Mouse (Mus musculus): Measurements from ENCODE around the gene Zfp821. TPM values are rescaled to one million over a fixed set of nuclear protein-coding genes. Genes with fewer than 3 reads are reported as not detected.
"Not testable (repeated sequence)": the region's sequence is repeated elsewhere in the genome, so short reads cannot be mapped to it uniquely, and the experiment has no call there.

Zfp821 gene
- polyA plus RNA-seq, 1 experiment from 2014 or later, result 16.4 TPM

- Histone ChIP-seq H3K27me3 (no peaks in the 10 kb centered on the region), H3K9ac (no peak overlapping the region), H3K27ac (no peak overlapping the region), H3K9me3 (replicated peaks) (no peaks in the 10 kb centered on the region), H3K4me1 (replicated peaks) (no peaks in the 10 kb centered on the region), H3K36me3 (no peaks in the 10 kb centered on the region), H3K4me3 (no peak overlapping the region), H3K4me2 (no peak overlapping the region)
- 77% methylated on average over 8 of the region's 8 CpGs for WGBS
- no peak for ATAC-seq (replicated peaks; ENCODE audit: insufficient number of reproducible peaks, insufficient read depth, low FRiP score, low read depth)
Observed at GRCm38 (mm10) chr8:109754696-109755095, 49.4 kb downstream of the Zfp821 start.

- not testable (repeated sequence) for H3K27ac ChIP-seq; H3K4me2 ChIP-seq; H3K9me3 ChIP-seq (replicated peaks); H3K36me3 ChIP-seq; H3K4me1 ChIP-seq (replicated peaks); H3K9ac ChIP-seq; H3K4me3 ChIP-seq; ATAC-seq (replicated peaks; ENCODE audit: insufficient number of reproducible peaks, insufficient read depth, low FRiP score, low read depth); H3K27me3 ChIP-seq
- 76% methylated on average over 4 of the region's 4 CpGs for WGBS
Observed at GRCm38 (mm10) chr8:109755554-109755953, 50.2 kb downstream of the Zfp821 start.

- Histone ChIP-seq H3K9ac (no peak overlapping the region), H3K4me3 (no peak overlapping the region), H3K4me1 (replicated peaks) (no peaks in the 10 kb centered on the region), H3K4me2 (no peak overlapping the region), H3K9me3 (replicated peaks) (no peaks in the 10 kb centered on the region), H3K27me3 (no peaks in the 10 kb centered on the region), H3K36me3 (no peaks in the 10 kb centered on the region), H3K27ac (no peak overlapping the region)
- ATAC-seq (replicated peaks; ENCODE audit: insufficient number of reproducible peaks, insufficient read depth, low FRiP score, low read depth), result no peak
- WGBS, result 66% methylated on average over 3 of the region's 3 CpGs
Observed at GRCm38 (mm10) chr8:109756849-109757248, 51.5 kb downstream of the Zfp821 start.

- H3K4me1 ChIP-seq (replicated peaks), result no peaks in the 10 kb centered on the region
- WGBS, result 85% methylated on average over 7 of the region's 7 CpGs
- no peaks in the 10 kb centered on the region for H3K36me3 ChIP-seq
- H3K4me3 ChIP-seq, result no peak overlapping the region
- H3K4me2 ChIP-seq, result no peak overlapping the region
- no peaks in the 10 kb centered on the region for H3K27me3 ChIP-seq
- no peak overlapping the region for H3K27ac ChIP-seq
- no peak for ATAC-seq (replicated peaks; ENCODE audit: insufficient number of reproducible peaks, insufficient read depth, low FRiP score, low read depth)
- no peak overlapping the region for H3K9ac ChIP-seq
- peaks cover 3% of the 10 kb centered on the region; the same call in 1 of the 2 replicates for H3K9me3 ChIP-seq (replicated peaks)
Observed at GRCm38 (mm10) chr8:109759426-109759825, 54.1 kb downstream of the Zfp821 start.

GRCm38 (mm10) chr8:109760221-109760620 lies 54.9 kb downstream of the Zfp821 start:
- Histone ChIP-seq H3K27me3 (no peaks in the 10 kb centered on the region), H3K4me1 (replicated peaks) (no peaks in the 10 kb centered on the region), H3K9me3 (replicated peaks) (peaks cover 3% of the 10 kb centered on the region; the same call in 1 of the 2 replicates), H3K36me3 (no peaks in the 10 kb centered on the region), H3K4me2 (no peak overlapping the region), H3K4me3 (no peak overlapping the region), H3K27ac (no peak overlapping the region), H3K9ac (no peak overlapping the region)
- no peak for ATAC-seq (replicated peaks; ENCODE audit: insufficient number of reproducible peaks, insufficient read depth, low FRiP score, low read depth)
- WGBS, result 39% methylated on average over 1 of the region's 1 CpGs

DNA sequence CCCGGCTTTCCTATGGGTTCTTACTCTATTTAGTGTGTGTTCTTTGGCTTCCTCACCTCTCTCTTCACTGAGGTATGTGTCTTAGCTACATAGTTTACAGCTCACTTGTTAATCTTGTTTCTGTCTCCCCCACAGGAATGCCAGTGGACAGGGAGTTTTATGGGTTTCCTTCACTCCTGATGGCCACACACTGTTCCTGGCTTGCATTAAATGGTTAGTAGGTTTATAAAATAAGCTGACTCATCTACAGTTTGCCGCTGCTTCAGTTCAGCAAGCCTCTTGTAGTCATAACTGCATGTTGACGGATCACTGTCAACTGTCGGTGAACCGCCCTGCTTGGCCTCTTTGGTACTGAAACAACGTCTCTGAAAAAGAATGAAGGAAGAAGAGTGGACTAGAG lies 58.7 kb downstream of the Zfp821 start:
- ATAC-seq (replicated peaks; ENCODE audit: insufficient number of reproducible peaks, insufficient read depth, low FRiP score, low read depth), result no peak
- Histone ChIP-seq H3K4me1 (replicated peaks) (no peaks in the 10 kb centered on the region), H3K4me2 (no peak overlapping the region), H3K9ac (no peak overlapping the region), H3K36me3 (no peaks in the 10 kb centered on the region), H3K27ac (no peak overlapping the region), H3K4me3 (no peak overlapping the region), H3K27me3 (no peaks in the 10 kb centered on the region), H3K9me3 (replicated peaks) (peaks cover 3% of the 10 kb centered on the region; the same call in 1 of the 2 replicates)
- 84% methylated on average over 6 of the region's 6 CpGs for WGBS

DNA sequence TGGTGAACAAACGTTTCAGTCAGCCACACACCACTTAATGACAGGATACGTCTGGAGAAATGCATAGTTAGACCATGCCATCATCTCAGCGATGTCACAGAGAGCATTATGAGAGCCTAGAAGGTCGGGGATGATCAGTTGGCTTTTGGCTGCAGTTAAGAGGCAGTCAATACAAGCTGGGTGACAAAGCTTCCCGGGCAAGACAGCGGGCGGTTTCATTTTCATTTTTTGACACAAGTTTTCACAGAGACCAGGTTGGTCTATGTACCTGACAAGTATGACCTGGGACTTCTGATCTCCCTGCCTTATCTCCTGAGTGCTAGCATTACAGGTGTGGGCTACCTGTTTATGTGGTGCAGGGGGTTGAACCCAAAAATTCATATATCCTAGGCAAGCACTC lies 60.7 kb downstream of the Zfp821 start:
- Histone ChIP-seq H3K36me3 (no peaks in the 10 kb centered on the region), H3K27ac (no peak overlapping the region), H3K4me3 (no peak overlapping the region), H3K4me1 (replicated peaks) (no peaks in the 10 kb centered on the region), H3K9me3 (replicated peaks) (peaks cover 3% of the 10 kb centered on the region; the same call in 1 of the 2 replicates), H3K27me3 (peaks cover 4% of the 10 kb centered on the region; the same call in 1 of the 2 replicates), H3K4me2 (no peak overlapping the region), H3K9ac (no peak overlapping the region)
- ATAC-seq (replicated peaks; ENCODE audit: insufficient number of reproducible peaks, insufficient read depth, low FRiP score, low read depth), result no peak
- 64% methylated on average over 7 of the region's 7 CpGs for WGBS

DNA sequence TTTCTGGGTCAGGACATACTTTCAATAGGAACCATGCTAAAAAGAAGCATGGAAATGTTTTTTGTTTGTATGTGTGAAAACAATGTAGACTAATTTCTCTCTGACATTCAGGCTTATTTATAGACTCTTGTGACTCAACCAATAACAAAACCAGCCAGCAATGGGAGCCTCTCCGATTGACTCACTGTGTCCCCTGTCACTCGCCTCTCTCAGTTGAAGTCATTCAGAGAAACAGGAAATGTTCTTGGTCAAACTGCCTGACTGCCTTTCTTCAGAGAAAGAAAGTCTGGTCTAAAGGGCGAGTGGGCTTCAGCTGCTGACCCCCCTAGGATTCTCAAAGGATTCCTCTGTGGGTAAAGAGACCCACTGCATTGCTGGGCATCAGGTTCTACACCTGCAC lies 67.8 kb downstream of the Zfp821 start:
- no peaks in the 10 kb centered on the region for H3K4me1 ChIP-seq (replicated peaks)
- no peaks in the 10 kb centered on the region for H3K36me3 ChIP-seq
- H3K27ac ChIP-seq, result no peak overlapping the region
- WGBS, result 26% methylated on average over 3 of the region's 3 CpGs
- no peak overlapping the region for H3K9ac ChIP-seq
- H3K9me3 ChIP-seq (replicated peaks), result no peaks in the 10 kb centered on the region
- no peak overlapping the region for H3K4me3 ChIP-seq
- no peak for ATAC-seq (replicated peaks; ENCODE audit: insufficient number of reproducible peaks, insufficient read depth, low FRiP score, low read depth)
- no peak overlapping the region for H3K4me2 ChIP-seq
- H3K27me3 ChIP-seq, result peaks cover 13% of the 10 kb centered on the region

Other genes starting within 250 kb of the Zfp821 start
- 0.10 and 0.11 TPM in 2 replicates for gene Pmfbp1, start 211.5 kb upstream of the Zfp821 start, polyA plus RNA-seq (2015; fragmentation: Nextera tagmentation; extraction: Ambion mirVana)
- 11.4 and 16.4 TPM in 2 replicates for gene Dhx38, start 139.7 kb upstream of the Zfp821 start, polyA plus RNA-seq (2015; fragmentation: Nextera tagmentation; extraction: Ambion mirVana)
- 16.8 and 17.9 TPM in 2 replicates for gene Txnl4b, start 139.7 kb upstream of the Zfp821 start, polyA plus RNA-seq (2015; fragmentation: Nextera tagmentation; extraction: Ambion mirVana)
- 1.9 and 5.2 TPM in 2 replicates for gene Hp, start 126.4 kb upstream of the Zfp821 start, polyA plus RNA-seq (2015; fragmentation: Nextera tagmentation; extraction: Ambion mirVana)
- 33.7 and 39.7 TPM in 2 replicates for gene Dhodh, start 96.9 kb upstream of the Zfp821 start, polyA plus RNA-seq (2015; fragmentation: Nextera tagmentation; extraction: Ambion mirVana)
- 0.06 and 0.08 TPM in 2 replicates for gene Pkd1l3, start 91.0 kb upstream of the Zfp821 start, polyA plus RNA-seq (2015; fragmentation: Nextera tagmentation; extraction: Ambion mirVana)
- 82.0 and 90.7 TPM in 2 replicates for gene Ist1, start 12.3 kb upstream of the Zfp821 start, polyA plus RNA-seq (2015; fragmentation: Nextera tagmentation; extraction: Ambion mirVana)
- 4.4 and 5.0 TPM in 2 replicates for gene Atxn1l, start 32.2 kb downstream of the Zfp821 start, polyA plus RNA-seq (2015; fragmentation: Nextera tagmentation; extraction: Ambion mirVana)
- gene Ap1g1, start 73.0 kb downstream of the Zfp821 start, polyA plus RNA-seq (2015; fragmentation: Nextera tagmentation; extraction: Ambion mirVana), result 24.7 and 31.3 TPM in 2 replicates
- 1.5 and 1.9 TPM in 2 replicates for gene Phlpp2, start 163.0 kb downstream of the Zfp821 start, polyA plus RNA-seq (2015; fragmentation: Nextera tagmentation; extraction: Ambion mirVana)

Measured in heart, embryonic 15.5 days (tissue).